Mouse (Mus musculus) bone marrow, adult 2 months (tissue): ENCODE results near the gene Gm20767. TPM values are rescaled to one million over a fixed set of nuclear protein-coding genes. Genes with fewer than 3 reads are reported as not detected.

Source experiments
- polyA plus RNA-seq: library from polyadenylated mRNA; stranded (reverse); fragments of >200 nt; gene quantifications from 2 replicates; pipeline ENCODE4 v1.2.4, GENCODE M21; 2011; ENCODE audit warnings: low replicate concordance; ENCODE audit not compliant: missing spikeins, insufficient read depth, insufficient read length

Gene Gm20767
- polyA plus RNA-seq, 1 experiment: not detected

Other genes with a start within 250 kb of the Gm20767 start
- not detected in 2 replicates for gene Tcstv1, start 245.5 kb upstream of the Gm20767 start, polyA plus RNA-seq
- gene Gm21761, start 211.0 kb upstream of the Gm20767 start, polyA plus RNA-seq: not detected in 2 replicates
- not detected in 2 replicates for gene B020031M17Rik, start 189.4 kb upstream of the Gm20767 start, polyA plus RNA-seq
- gene Gm36079, start 113.2 kb upstream of the Gm20767 start, polyA plus RNA-seq: not detected in 2 replicates
- 15.0 and 34.3 TPM in 2 replicates for gene Gm21188, start 88.1 kb upstream of the Gm20767 start, polyA plus RNA-seq
- not detected in 2 replicates for gene Gm21818, start 32.2 kb downstream of the Gm20767 start, polyA plus RNA-seq
- 5.7 TPM in 1 of 2 replicates, not detected in the other for gene Gm21762, start 75.7 kb downstream of the Gm20767 start, polyA plus RNA-seq
- not detected in 2 replicates for gene Gm21731, start 98.9 kb downstream of the Gm20767 start, polyA plus RNA-seq
- gene AF067061, start 122.9 kb downstream of the Gm20767 start, polyA plus RNA-seq: 1.7 TPM in 1 of 2 replicates, not detected in the other
- 4.8 and 24.3 TPM in 2 replicates for gene BC147527, start 160.1 kb downstream of the Gm20767 start, polyA plus RNA-seq
- gene Tcstv3, start 176.6 kb downstream of the Gm20767 start, polyA plus RNA-seq: not detected in 2 replicates